Mouse (Mus musculus) forebrain, embryonic 15.5 days (tissue): Measurements from ENCODE around the gene Esrra. TPM values are rescaled to one million over a fixed set of nuclear protein-coding genes. Genes with fewer than 3 reads are reported as not detected.

ENCODE experiments used
- ATAC-seq: fragments of 200-750 bp; cut with Nextera tagmentation; replicated peaks from 2 replicates; pipeline ENCODE4 v1.8.0; 2017; ENCODE audit warnings: mild to moderate bottlenecking, moderate TSS enrichment, moderate library complexity
- H3K27ac ChIP-seq: fragments of 300-500 bp; sonication (generic); replicated peaks from 2 replicates; pipeline ENCODE4 v1.5.1; 2015; ENCODE audit warnings: mild to moderate bottlenecking, inconsistent platforms
- H3K27me3 ChIP-seq: fragments of 300-500 bp; sonication (generic); 2 replicates; pipeline ENCODE4 v1.6.1; 2015; ENCODE audit warnings: inconsistent platforms
- H3K36me3 ChIP-seq: fragments of 300-500 bp; sonication (generic); 2 replicates; pipeline ENCODE4 v1.6.1; 2015; ENCODE audit warnings: mild to moderate bottlenecking, inconsistent platforms
- H3K4me1 ChIP-seq: fragments of 300-500 bp; sonication (generic); 2 replicates; pipeline ENCODE4 v1.6.1; 2015; ENCODE audit warnings: inconsistent platforms
- H3K4me2 ChIP-seq: fragments of 300-500 bp; sonication (generic); replicated peaks from 2 replicates; pipeline ENCODE4 v1.6.1; 2015; ENCODE audit warnings: mild to moderate bottlenecking, inconsistent platforms
- H3K4me3 ChIP-seq: fragments of 300-500 bp; sonication (generic); 2 replicates; pipeline ENCODE4 v1.5.1; 2015; ENCODE audit warnings: mild to moderate bottlenecking, inconsistent platforms
- H3K9ac ChIP-seq: fragments of 300-500 bp; sonication (generic); replicated peaks from 2 replicates; pipeline ENCODE4 v1.6.1; 2015; ENCODE audit warnings: mild to moderate bottlenecking, inconsistent platforms
- H3K9me3 ChIP-seq: fragments of 300-500 bp; sonication (generic); 2 replicates; pipeline ENCODE4 v1.6.1; 2016; ENCODE audit warnings: inconsistent platforms
- WGBS: fragments of 180-500 bp; shearing (Covaris S2); methylation state at CpG from one replicate; pipeline ENCODE4 v1.1.7; 2015; ENCODE audit warnings: mixed read lengths; 5-methylcytosine and 5-hydroxymethylcytosine counted together
- polyA plus RNA-seq: library from polyadenylated mRNA; unstranded; fragments of >200 nt; fragmentation: Nextera tagmentation; extraction: Ambion mirVana; gene quantifications from 2 replicates; pipeline ENCODE4 v1.2.1, GENCODE M21; 2015

Esrra gene
- polyA plus RNA-seq, 1 experiment from 2014 or later, result 20.3 TPM

GRCm38 (mm10) chr19:6951381-6951968, 29.9 kb upstream of the Esrra start:
- H3K27me3 ChIP-seq, result no peaks in the 10 kb centered on the region
- H3K4me3 ChIP-seq, result peak overlapping the region; percentile 63
- H3K4me2 ChIP-seq, result peak overlapping the region; percentile 94
- WGBS, result under 1% methylated on average over 35 of the region's 35 CpGs
- H3K27ac ChIP-seq, result peak overlapping the region; percentile 95
- no peaks in the 10 kb centered on the region for H3K9me3 ChIP-seq
- peak overlapping the region; percentile 74 for H3K9ac ChIP-seq
- peaks cover 2% of the 10 kb centered on the region; the same call in 1 of the 2 replicates for H3K36me3 ChIP-seq
- ATAC-seq, result peak; percentile 85
- peaks cover 21% of the 10 kb centered on the region for H3K4me1 ChIP-seq

GRCm38 (mm10) chr19:6950613-6951153, 29.1 kb upstream of the Esrra start:
- ATAC-seq, result peak; percentile 57

GRCm38 (mm10) chr19:6949951-6950350, 28.3 kb upstream of the Esrra start:
- no peaks in the 10 kb centered on the region for H3K9me3 ChIP-seq
- peak overlapping the region; percentile 63 for H3K4me3 ChIP-seq
- H3K27me3 ChIP-seq, result no peaks in the 10 kb centered on the region
- H3K4me2 ChIP-seq, result peak overlapping the region; percentile 94
- peak overlapping the region; percentile 74 for H3K9ac ChIP-seq
- H3K36me3 ChIP-seq, result peaks cover 6% of the 10 kb centered on the region; the same call in 1 of the 2 replicates
- H3K27ac ChIP-seq, result peak overlapping the region; percentile 95
- peaks cover 21% of the 10 kb centered on the region for H3K4me1 ChIP-seq
- ATAC-seq, result no peak
- 52% methylated on average over 5 of the region's 5 CpGs for WGBS

More at GRCm38 (mm10) chr19:6950613-6951153, 29.1 kb upstream of the Esrra start:
- peak overlapping the region; percentile 95 for H3K27ac ChIP-seq
- H3K9ac ChIP-seq, result peak overlapping the region; percentile 74
- WGBS, result under 1% methylated on average over 28 of the region's 28 CpGs
- peaks cover 3% of the 10 kb centered on the region; the same call in 1 of the 2 replicates for H3K36me3 ChIP-seq
- H3K9me3 ChIP-seq, result no peaks in the 10 kb centered on the region
- peak overlapping the region; percentile 63 for H3K4me3 ChIP-seq
- H3K4me2 ChIP-seq, result peak overlapping the region; percentile 94
- H3K4me1 ChIP-seq, result peaks cover 21% of the 10 kb centered on the region
- H3K27me3 ChIP-seq, result no peaks in the 10 kb centered on the region

GRCm38 (mm10) chr19:6949532-6949931, 27.9 kb upstream of the Esrra start:
- WGBS, result 90% methylated on average over 5 of the region's 5 CpGs
- Histone ChIP-seq H3K9me3 (no peaks in the 10 kb centered on the region), H3K4me1 (peaks cover 21% of the 10 kb centered on the region), H3K9ac (no peak overlapping the region), H3K4me3 (no peak overlapping the region), H3K36me3 (peaks cover 6% of the 10 kb centered on the region; the same call in 1 of the 2 replicates), H3K27me3 (no peaks in the 10 kb centered on the region), H3K4me2 (no peak overlapping the region), H3K27ac (no peak overlapping the region)
- no peak for ATAC-seq

GRCm38 (mm10) chr19:6948186-6948585, 26.6 kb upstream of the Esrra start:
- no peaks in the 10 kb centered on the region for H3K9me3 ChIP-seq
- no peak for ATAC-seq
- H3K4me3 ChIP-seq, result no peak overlapping the region
- peaks cover 23% of the 10 kb centered on the region for H3K4me1 ChIP-seq
- peaks cover 6% of the 10 kb centered on the region; the same call in 1 of the 2 replicates for H3K36me3 ChIP-seq
- no peak overlapping the region for H3K4me2 ChIP-seq
- 77% methylated on average over 4 of the region's 4 CpGs for WGBS
- no peaks in the 10 kb centered on the region for H3K27me3 ChIP-seq
- H3K27ac ChIP-seq, result no peak overlapping the region
- H3K9ac ChIP-seq, result no peak overlapping the region

- H3K4me1 ChIP-seq, result peaks cover 25% of the 10 kb centered on the region
- no peaks in the 10 kb centered on the region for H3K27me3 ChIP-seq
- H3K36me3 ChIP-seq, result peaks cover 6% of the 10 kb centered on the region; the same call in 1 of the 2 replicates
- no peak overlapping the region for H3K4me3 ChIP-seq
- H3K4me2 ChIP-seq, result no peak overlapping the region
- no peaks in the 10 kb centered on the region for H3K9me3 ChIP-seq
- no peak overlapping the region for H3K9ac ChIP-seq
- no peak overlapping the region for H3K27ac ChIP-seq
- ATAC-seq, result no peak
- WGBS, result 51% methylated on average over 4 of the region's 4 CpGs
Measured at GRCm38 (mm10) chr19:6947742-6948141, 26.1 kb upstream of the Esrra start.

- no peaks in the 10 kb centered on the region for H3K27me3 ChIP-seq
- no peaks in the 10 kb centered on the region for H3K9me3 ChIP-seq
- H3K4me3 ChIP-seq, result no peak overlapping the region
- WGBS, result 94% methylated on average over 6 of the region's 6 CpGs
- H3K4me1 ChIP-seq, result peaks cover 35% of the 10 kb centered on the region
- H3K4me2 ChIP-seq, result no peak overlapping the region
- H3K9ac ChIP-seq, result no peak overlapping the region
- peaks cover 6% of the 10 kb centered on the region; the same call in 1 of the 2 replicates for H3K36me3 ChIP-seq
- no peak for ATAC-seq
- no peak overlapping the region for H3K27ac ChIP-seq
Measured at GRCm38 (mm10) chr19:6943709-6944108, 22.1 kb upstream of the Esrra start.

- Histone ChIP-seq H3K9me3 (no peaks in the 10 kb centered on the region), H3K9ac (peak overlapping the region; percentile 90), H3K4me2 (peak overlapping the region; percentile 93), H3K27me3 (no peaks in the 10 kb centered on the region), H3K4me3 (peak overlapping the region; percentile 77), H3K36me3 (peaks cover 6% of the 10 kb centered on the region; the same call in 1 of the 2 replicates), H3K27ac (peak overlapping the region; percentile 91), H3K4me1 (peaks cover 42% of the 10 kb centered on the region)
- ATAC-seq, result no peak
- 24% methylated on average over 5 of the region's 5 CpGs for WGBS
Measured at GRCm38 (mm10) chr19:6942764-6943163, 21.2 kb upstream of the Esrra start.

GRCm38 (mm10) chr19:6942249-6942691, 20.7 kb upstream of the Esrra start, which contains the start of gene Gpr137:
Gene Gpr137, minus strand, starts transcription at chr19:6942480.
- Histone ChIP-seq H3K36me3 (peaks cover 6% of the 10 kb centered on the region; the same call in 1 of the 2 replicates), H3K4me1 (peaks cover 42% of the 10 kb centered on the region), H3K4me2 (peak within 1 kb of the TSS; percentile 93), H3K9ac (peak within 1 kb of the TSS; percentile 90), H3K9me3 (no peaks in the 10 kb centered on the region), H3K4me3 (peak within 1 kb of the TSS; percentile 77), H3K27me3 (no peaks in the 10 kb centered on the region), H3K27ac (peak within 1 kb of the TSS; percentile 91)
- WGBS, result under 1% methylated on average over 27 of the region's 27 CpGs
- ATAC-seq, result peak; percentile 82

GRCm38 (mm10) chr19:6941372-6942248, 20.0 kb upstream of the Esrra start, which contains the start of gene Bad:
Gene Bad, plus strand, starts transcription at chr19:6941861.
- Histone ChIP-seq H3K4me3 (peak within 1 kb of the TSS; percentile 77), H3K9ac (peak within 1 kb of the TSS; percentile 90), H3K27ac (peak within 1 kb of the TSS; percentile 91), H3K27me3 (no peaks in the 10 kb centered on the region), H3K4me1 (peaks cover 42% of the 10 kb centered on the region), H3K36me3 (0 out of 2 replicates have a peak, but pooled peaks cover 4% of the 10 kb centered on the region), H3K9me3 (no peaks in the 10 kb centered on the region), H3K4me2 (peak within 1 kb of the TSS; percentile 93)
- under 1% methylated on average over 83 of the region's 83 CpGs for WGBS
- ATAC-seq, result peak; percentile 86

GRCm38 (mm10) chr19:6940396-6941351, 19.1 kb upstream of the Esrra start:
- Histone ChIP-seq H3K27ac (peak overlapping the region; percentile 91), H3K27me3 (peaks cover 7% of the 10 kb centered on the region), H3K9ac (peak overlapping the region; percentile 90), H3K4me2 (peak overlapping the region; percentile 93), H3K4me3 (peak overlapping the region; percentile 77), H3K9me3 (no peaks in the 10 kb centered on the region), H3K4me1 (peaks cover 42% of the 10 kb centered on the region), H3K36me3 (0 out of 2 replicates have a peak, but pooled peaks cover 3% of the 10 kb centered on the region)
- WGBS, result 22% methylated on average over 28 of the region's 29 CpGs
- peak; percentile 34 for ATAC-seq
